Mouse (Mus musculus) thymus, adult 2 months (tissue): Measurements from ENCODE around the gene Klhl41.
"Not testable (repeated sequence)": the region's sequence is repeated elsewhere in the genome, so short reads cannot be mapped to it uniquely, and the experiment has no call there.

Experiments used
- CTCF ChIP-seq: fragments of 200-500 bp; IDR thresholded peaks from 2 replicates; pipeline ENCODE4 v1.5.1; 2012; ENCODE audit warnings: mild to moderate bottlenecking, control low read depth, low read length, moderate library complexity, borderline replicate concordance; ENCODE audit not compliant: control insufficient read depth, poor library complexity, insufficient read depth; ENCODE audit errors: extremely low read depth
- POLR2A ChIP-seq: fragments of 200-500 bp; IDR thresholded peaks from 2 replicates; pipeline ENCODE4 v1.6.1; 2012; ENCODE audit warnings: mild to moderate bottlenecking, low read length, control low read depth, moderate library complexity; ENCODE audit not compliant: control insufficient read depth, poor library complexity, insufficient read depth; ENCODE audit errors: extremely low read depth

DNA sequence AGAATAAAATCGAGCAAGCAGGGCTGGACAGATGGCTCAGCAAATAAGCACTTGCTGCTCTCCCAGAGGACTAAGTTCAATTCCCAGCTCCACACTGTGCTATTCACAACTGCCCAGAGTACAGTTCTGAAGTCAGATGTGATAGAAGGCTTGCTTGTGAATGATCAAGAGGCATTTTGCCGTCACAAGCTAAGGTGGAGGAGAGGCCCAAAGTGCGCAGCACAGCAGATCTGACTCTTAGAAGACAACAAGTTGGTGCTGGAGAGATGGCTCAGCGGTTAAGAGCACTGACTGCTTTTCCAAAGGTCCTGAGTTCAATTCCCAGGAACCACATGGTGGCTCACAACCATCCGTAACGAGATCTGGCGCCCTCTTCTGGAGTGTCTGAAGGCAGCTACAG, 31.9 kb upstream of the Klhl41 start:
- not testable (repeated sequence) for TF ChIP-seq CTCF, POLR2A
